Mouse (Mus musculus) forebrain, embryonic 10.5 days (tissue): ENCODE data around the gene Ssmem1. TPM values are rescaled to one million over a fixed set of nuclear protein-coding genes. Genes with fewer than 3 reads are reported as not detected.

Experiments
- DNase-seq: peaks from one replicate; pipeline ENCODE4 v3.0.0-alpha.2; 2017; ENCODE audit warnings: low spot score; ENCODE audit errors: extremely low spot score
- H3K27ac ChIP-seq: fragments of 300-500 bp; sonication (generic); 2 replicates; pipeline ENCODE4 v1.5.1; 2016; ENCODE audit warnings: mild to moderate bottlenecking
- H3K27me3 ChIP-seq: fragments of 300-500 bp; sonication (generic); 2 replicates; pipeline ENCODE4 v1.6.1; 2016; ENCODE audit warnings: mild to moderate bottlenecking; ENCODE audit not compliant: poor library complexity, severe bottlenecking
- H3K36me3 ChIP-seq: fragments of 300-500 bp; sonication (generic); replicated peaks from 2 replicates; pipeline ENCODE4 v1.6.1; 2016; ENCODE audit warnings: mild to moderate bottlenecking, moderate library complexity
- H3K4me1 ChIP-seq: fragments of 300-500 bp; sonication (generic); 2 replicates; pipeline ENCODE4 v1.6.1; 2016
- H3K4me3 ChIP-seq: fragments of 300-500 bp; sonication (generic); 2 replicates; pipeline ENCODE4 v1.5.1; 2016; ENCODE audit warnings: mild to moderate bottlenecking, moderate library complexity
- H3K9me3 ChIP-seq: fragments of 300-500 bp; sonication (generic); 2 replicates; pipeline ENCODE4 v1.6.1; 2016; ENCODE audit warnings: mild to moderate bottlenecking, moderate library complexity
- WGBS: fragments of 180-500 bp; shearing (Covaris S2); methylation state at CpG from one replicate; pipeline ENCODE4 v1.1.7; 2016; 5-methylcytosine and 5-hydroxymethylcytosine counted together
- polyA plus RNA-seq: library from polyadenylated mRNA; unstranded; fragments of >200 nt; fragmentation: Nextera tagmentation; extraction: Ambion mirVana; gene quantifications from 2 replicates; pipeline ENCODE4 v1.2.1, GENCODE M21; 2016

Ssmem1 gene
- polyA plus RNA-seq, 1 experiment from 2014 or later: 0.16 TPM

GRCm38 (mm10) chr6:30535340-30535739, 25.7 kb downstream of the Ssmem1 start:
- no peaks in the 10 kb centered on the region for H3K27me3 ChIP-seq
- H3K4me3 ChIP-seq: no peak overlapping the region
- WGBS: 44% methylated on average over 3 of the region's 3 CpGs
- no peak overlapping the region for H3K27ac ChIP-seq
- H3K9me3 ChIP-seq: no peaks in the 10 kb centered on the region
- DNase-seq: no peak
- peaks cover 13% of the 10 kb centered on the region for H3K4me1 ChIP-seq
- H3K36me3 ChIP-seq: no peaks in the 10 kb centered on the region

GRCm38 (mm10) chr6:30538240-30538639, 28.6 kb downstream of the Ssmem1 start:
- 64% methylated on average over 10 of the region's 10 CpGs for WGBS
- no peaks in the 10 kb centered on the region for H3K36me3 ChIP-seq
- H3K4me1 ChIP-seq: peaks cover 37% of the 10 kb centered on the region
- peak overlapping the region; percentile 73 for H3K27ac ChIP-seq
- no peaks in the 10 kb centered on the region for H3K27me3 ChIP-seq
- no peaks in the 10 kb centered on the region for H3K9me3 ChIP-seq
- H3K4me3 ChIP-seq: no peak overlapping the region
- DNase-seq: no peak

- H3K4me3 ChIP-seq: no peak overlapping the region
- H3K4me1 ChIP-seq: peaks cover 42% of the 10 kb centered on the region
- no peaks in the 10 kb centered on the region for H3K9me3 ChIP-seq
- WGBS: 74% methylated on average over 5 of the region's 5 CpGs
- no peaks in the 10 kb centered on the region for H3K27me3 ChIP-seq
- H3K36me3 ChIP-seq: no peaks in the 10 kb centered on the region
- peak overlapping the region; percentile 73 for H3K27ac ChIP-seq
- DNase-seq: no peak
Measured at GRCm38 (mm10) chr6:30538800-30539199, 29.2 kb downstream of the Ssmem1 start.

- Histone ChIP-seq H3K9me3 (no peaks in the 10 kb centered on the region; the same call in 1 of the 2 replicates), H3K36me3 (no peaks in the 10 kb centered on the region), H3K27me3 (no peaks in the 10 kb centered on the region), H3K4me1 (peaks cover 66% of the 10 kb centered on the region), H3K4me3 (no peak within 1 kb of the TSS), H3K27ac (peak within 1 kb of the TSS; percentile 92)
- DNase-seq: no peak
- 83% methylated on average over 11 of the region's 11 CpGs for WGBS
Measured at GRCm38 (mm10) chr6:30541009-30541799, 31.6 kb downstream of the Ssmem1 start, which contains the start of gene Cpa2. Cpa2 (plus strand) TSS chr6:30541582.

- H3K27me3 ChIP-seq: no peaks in the 10 kb centered on the region
- 81% methylated on average over 6 of the region's 6 CpGs for WGBS
- no peak overlapping the region for H3K4me3 ChIP-seq
- peaks cover 77% of the 10 kb centered on the region for H3K4me1 ChIP-seq
- H3K27ac ChIP-seq: peak overlapping the region; percentile 92
- no peaks in the 10 kb centered on the region for H3K36me3 ChIP-seq
- H3K9me3 ChIP-seq: no peaks in the 10 kb centered on the region; the same call in 1 of the 2 replicates
- DNase-seq: no peak
Measured at GRCm38 (mm10) chr6:30542277-30542676, 32.6 kb downstream of the Ssmem1 start.

GRCm38 (mm10) chr6:30543077-30543476, 33.4 kb downstream of the Ssmem1 start:
- Histone ChIP-seq H3K27me3 (no peaks in the 10 kb centered on the region), H3K4me1 (peaks cover 81% of the 10 kb centered on the region), H3K9me3 (no peaks in the 10 kb centered on the region; the same call in 1 of the 2 replicates), H3K4me3 (no peak overlapping the region), H3K36me3 (no peaks in the 10 kb centered on the region), H3K27ac (peak overlapping the region; percentile 92)
- DNase-seq: no peak
- WGBS: 61% methylated on average over 12 of the region's 12 CpGs

GRCm38 (mm10) chr6:30543851-30544250, 34.2 kb downstream of the Ssmem1 start:
- no peak for DNase-seq
- peaks cover 81% of the 10 kb centered on the region for H3K4me1 ChIP-seq

GRCm38 (mm10) chr6:30545689-30546088, 36.0 kb downstream of the Ssmem1 start:
- H3K4me3 ChIP-seq: no peak overlapping the region
- peaks cover 3% of the 10 kb centered on the region for H3K9me3 ChIP-seq
- no peak for DNase-seq
- WGBS: 88% methylated on average over 7 of the region's 7 CpGs
- peak overlapping the region; percentile 92 for H3K27ac ChIP-seq
- H3K36me3 ChIP-seq: 0 out of 2 replicates have a peak, but pooled peaks cover 1% of the 10 kb centered on the region
- no peaks in the 10 kb centered on the region for H3K27me3 ChIP-seq
- peaks cover 96% of the 10 kb centered on the region for H3K4me1 ChIP-seq

More at GRCm38 (mm10) chr6:30543851-30544250, 34.2 kb downstream of the Ssmem1 start:
- H3K4me3 ChIP-seq: no peak overlapping the region
- no peaks in the 10 kb centered on the region for H3K27me3 ChIP-seq
- H3K27ac ChIP-seq: peak overlapping the region; percentile 92
- H3K9me3 ChIP-seq: no peaks in the 10 kb centered on the region; the same call in 1 of the 2 replicates
- WGBS: 17% methylated on average over 8 of the region's 8 CpGs
- no peaks in the 10 kb centered on the region for H3K36me3 ChIP-seq

- 12% methylated on average over 17 of the region's 17 CpGs for WGBS
- H3K4me1 ChIP-seq: peaks cover 98% of the 10 kb centered on the region
- H3K27me3 ChIP-seq: no peaks in the 10 kb centered on the region
- H3K9me3 ChIP-seq: peaks cover 8% of the 10 kb centered on the region
- H3K4me3 ChIP-seq: peak overlapping the region; percentile 40
- peaks cover 5% of the 10 kb centered on the region; the same call in 1 of the 2 replicates for H3K36me3 ChIP-seq
- peak; percentile 63 for DNase-seq
- peak overlapping the region; percentile 92 for H3K27ac ChIP-seq
Measured at GRCm38 (mm10) chr6:30546571-30547273, 37.1 kb downstream of the Ssmem1 start.

GRCm38 (mm10) chr6:30547274-30547645, 37.6 kb downstream of the Ssmem1 start:
- Histone ChIP-seq H3K27me3 (no peaks in the 10 kb centered on the region), H3K4me3 (peak overlapping the region; percentile 40), H3K27ac (peak overlapping the region; percentile 92), H3K9me3 (peaks cover 8% of the 10 kb centered on the region), H3K4me1 (peaks cover 100% of the 10 kb centered on the region), H3K36me3 (peaks cover 5% of the 10 kb centered on the region; the same call in 1 of the 2 replicates)
- 0% methylated on average over 17 of the region's 17 CpGs for WGBS
- DNase-seq: peak; percentile 75

GRCm38 (mm10) chr6:30547656-30548306, 38.1 kb downstream of the Ssmem1 start:
- no peaks in the 10 kb centered on the region for H3K27me3 ChIP-seq
- 18% methylated on average over 9 of the region's 9 CpGs for WGBS
- peaks cover 100% of the 10 kb centered on the region for H3K4me1 ChIP-seq
- peak overlapping the region; percentile 92 for H3K27ac ChIP-seq
- peaks cover 5% of the 10 kb centered on the region; the same call in 1 of the 2 replicates for H3K36me3 ChIP-seq
- H3K4me3 ChIP-seq: peak overlapping the region; percentile 40; the same call in 1 of the 2 replicates
- DNase-seq: no peak
- peaks cover 8% of the 10 kb centered on the region for H3K9me3 ChIP-seq

GRCm38 (mm10) chr6:30549231-30549761, 39.6 kb downstream of the Ssmem1 start:
- Histone ChIP-seq H3K4me1 (peaks cover 96% of the 10 kb centered on the region), H3K36me3 (peaks cover 5% of the 10 kb centered on the region; the same call in 1 of the 2 replicates), H3K27me3 (no peaks in the 10 kb centered on the region), H3K9me3 (peaks cover 8% of the 10 kb centered on the region), H3K4me3 (peak overlapping the region; percentile 27), H3K27ac (peak overlapping the region; percentile 92)
- 6% methylated on average over 15 of the region's 15 CpGs for WGBS
- DNase-seq: peak; percentile 76
